Mouse (Mus musculus): ENCODE measurements at regions not wholly inside any gene's neighbourhood (a gene's known extent, or its start where the extent isn't known, plus 50 kb on each side); places are given as distances from the start of the nearest gene placed in this dataset.

- Histone ChIP-seq H3K36me3 (no peaks in the 10 kb centered on the region), H3K27me3 (ENCODE audit: low read depth, poor library complexity, severe bottlenecking) (no peaks in the 10 kb centered on the region), H3K4me3 (no peak overlapping the region), H3K4me1 (peaks cover 9% of the 10 kb centered on the region; the same call in 1 of the 2 replicates), H3K27ac (replicated peaks) (no peak overlapping the region), H3K9me3 (replicated peaks) (no peaks in the 10 kb centered on the region)
- 93% methylated on average over 1 of the region's 1 CpGs for whole genome bisulfite sequencing
- no peak for DNase-seq (ENCODE audit: low spot score)
These were observed 544.0 kb upstream of the Jag1 start for GRCm38 (mm10) chr2:137660449-137660848.

DNA sequence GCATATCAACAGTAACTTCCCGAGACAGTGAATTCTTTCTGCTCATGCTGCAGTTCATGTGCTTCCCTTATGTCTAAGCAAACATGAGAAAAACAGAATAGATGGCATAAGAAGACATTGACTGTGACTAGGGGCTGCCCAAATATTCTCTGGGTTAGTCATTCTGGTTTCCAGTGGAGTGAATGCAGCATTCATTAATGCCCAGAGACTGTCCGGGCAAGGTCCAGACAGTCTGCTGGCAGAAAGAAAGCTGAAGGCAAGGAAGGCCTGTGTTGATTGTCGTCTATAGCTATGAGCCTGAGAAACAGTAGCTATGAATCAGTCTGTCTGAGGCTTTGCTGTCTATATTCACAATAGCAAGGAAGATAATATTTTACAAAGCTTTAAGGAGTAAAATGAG lies 537.9 kb upstream of the Jag1 start:
- no peak overlapping the region for H3K4me3 ChIP-seq
- no peak for DNase-seq (ENCODE audit: low spot score)
- H3K27me3 ChIP-seq (ENCODE audit: low read depth, poor library complexity, severe bottlenecking), result no peaks in the 10 kb centered on the region
- H3K4me1 ChIP-seq, result peaks cover 3% of the 10 kb centered on the region; the same call in 1 of the 2 replicates
- H3K36me3 ChIP-seq, result no peaks in the 10 kb centered on the region
- 93% methylated on average over 3 of the region's 3 CpGs for WGBS
- H3K9me3 ChIP-seq (replicated peaks), result no peaks in the 10 kb centered on the region
- no peak overlapping the region for H3K27ac ChIP-seq (replicated peaks)

DNA sequence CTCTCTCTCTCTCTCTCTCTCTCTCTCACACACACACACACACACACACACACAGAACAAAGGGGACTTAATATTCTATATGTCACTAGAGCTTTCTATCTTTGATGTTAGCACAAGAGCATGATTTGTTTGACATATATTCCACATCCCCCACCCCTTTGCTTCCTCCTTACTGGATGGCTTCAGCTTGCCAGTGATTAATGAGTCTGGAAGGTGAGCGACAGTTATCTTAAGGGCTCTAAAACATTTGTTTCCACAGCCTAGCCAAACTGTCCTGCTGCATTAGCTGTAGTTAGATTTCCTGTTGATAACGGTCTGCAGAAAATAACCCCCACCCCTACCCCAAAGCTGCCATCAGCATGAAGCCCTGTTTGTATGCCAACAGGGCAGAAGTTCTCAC lies 527.7 kb upstream of the Jag1 start:
- H3K36me3 ChIP-seq, result no peaks in the 10 kb centered on the region

GRCm38 (mm10) chr2:137643269-137644055 lies 527.0 kb upstream of the Jag1 start:
- Histone ChIP-seq H3K27ac (replicated peaks) (no peak overlapping the region), H3K9me3 (replicated peaks) (no peaks in the 10 kb centered on the region), H3K4me3 (no peak overlapping the region), H3K4me1 (no peaks in the 10 kb centered on the region), H3K27me3 (ENCODE audit: low read depth, poor library complexity, severe bottlenecking) (no peaks in the 10 kb centered on the region), H3K36me3 (no peaks in the 10 kb centered on the region)
- 79% methylated on average over 10 of the region's 10 CpGs for WGBS
- no peak for DNase-seq (ENCODE audit: low spot score)

More for the DNA sequence above, 527.7 kb upstream of the Jag1 start:
- Histone ChIP-seq H3K9me3 (replicated peaks) (no peaks in the 10 kb centered on the region), H3K4me3 (no peak overlapping the region), H3K27ac (replicated peaks) (no peak overlapping the region), H3K27me3 (ENCODE audit: low read depth, poor library complexity, severe bottlenecking) (no peaks in the 10 kb centered on the region), H3K4me1 (no peaks in the 10 kb centered on the region)
- 72% methylated on average over 2 of the region's 2 CpGs for WGBS
- DNase-seq (ENCODE audit: low spot score), result no peak

- Histone ChIP-seq H3K27ac (replicated peaks) (no peak overlapping the region), H3K4me1 (no peaks in the 10 kb centered on the region), H3K9me3 (replicated peaks) (no peaks in the 10 kb centered on the region), H3K36me3 (no peaks in the 10 kb centered on the region), H3K4me3 (no peak overlapping the region), H3K27me3 (ENCODE audit: low read depth, poor library complexity, severe bottlenecking) (no peaks in the 10 kb centered on the region)
- DNase-seq (ENCODE audit: low spot score), result no peak
- 77% methylated on average over 4 of the region's 4 CpGs for WGBS
These were observed 518.7 kb upstream of the Jag1 start for GRCm38 (mm10) chr2:137635019-137635621.

DNA sequence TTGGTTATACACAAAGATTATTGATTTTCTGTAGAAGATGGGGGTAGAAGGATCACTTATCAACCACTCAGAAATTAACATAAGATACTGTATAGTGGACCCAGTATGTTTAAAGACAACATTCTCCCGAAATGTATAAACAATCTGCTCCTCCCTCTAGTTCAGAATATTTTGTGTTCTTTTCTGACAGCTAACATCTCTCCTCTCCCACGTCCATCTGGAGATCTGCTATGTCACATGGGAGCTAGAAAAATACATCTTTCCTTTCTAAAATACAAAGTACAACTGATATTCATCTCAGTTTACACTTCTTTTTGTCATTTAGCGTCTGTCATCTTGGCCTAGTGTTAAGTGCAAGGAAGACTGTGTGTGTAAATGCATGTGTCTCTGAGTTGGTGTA lies 500.2 kb upstream of the Jag1 start:
- no peak for DNase-seq (ENCODE audit: low spot score)
- Histone ChIP-seq H3K4me3 (no peak overlapping the region), H3K36me3 (no peaks in the 10 kb centered on the region), H3K27ac (replicated peaks) (no peak overlapping the region), H3K27me3 (ENCODE audit: low read depth, poor library complexity, severe bottlenecking) (no peaks in the 10 kb centered on the region), H3K9me3 (replicated peaks) (no peaks in the 10 kb centered on the region), H3K4me1 (no peaks in the 10 kb centered on the region)
- 87% methylated on average over 3 of the region's 3 CpGs for WGBS

GRCm38 (mm10) chr2:137613791-137614190 lies 497.3 kb upstream of the Jag1 start:
- no peak for DNase-seq (ENCODE audit: low spot score)
- no peaks in the 10 kb centered on the region for H3K27me3 ChIP-seq (ENCODE audit: low read depth, poor library complexity, severe bottlenecking)
- no peaks in the 10 kb centered on the region for H3K36me3 ChIP-seq
- 96% methylated on average over 2 of the region's 2 CpGs for WGBS
- H3K4me3 ChIP-seq, result no peak overlapping the region
- H3K27ac ChIP-seq (replicated peaks), result no peak overlapping the region
- no peaks in the 10 kb centered on the region for H3K9me3 ChIP-seq (replicated peaks)
- no peaks in the 10 kb centered on the region for H3K4me1 ChIP-seq

DNA sequence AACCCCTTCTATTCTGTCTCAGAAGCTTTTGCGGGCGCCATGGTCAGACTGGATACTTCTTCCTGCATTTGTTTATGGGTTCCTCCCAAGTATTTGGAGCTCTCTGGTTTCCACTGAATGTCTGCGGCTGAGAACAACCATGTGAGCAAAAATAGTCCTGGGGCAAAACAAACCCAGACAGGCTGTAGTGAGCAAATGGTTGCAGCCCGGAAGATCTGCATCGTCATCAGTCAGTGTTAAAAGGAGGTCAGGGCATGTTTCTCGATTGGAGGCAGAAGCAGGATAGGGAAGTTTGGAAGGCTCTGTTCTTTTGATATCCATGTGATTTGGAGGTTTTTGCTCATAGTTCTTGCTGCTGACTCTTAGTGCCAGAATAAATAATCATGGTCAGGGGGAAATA lies 492.1 kb upstream of the Jag1 start:
- Histone ChIP-seq H3K4me1 (no peaks in the 10 kb centered on the region), H3K9me3 (replicated peaks) (no peaks in the 10 kb centered on the region), H3K36me3 (no peaks in the 10 kb centered on the region), H3K4me3 (no peak overlapping the region), H3K27ac (replicated peaks) (no peak overlapping the region), H3K27me3 (ENCODE audit: low read depth, poor library complexity, severe bottlenecking) (no peaks in the 10 kb centered on the region)
- 77% methylated on average over 6 of the region's 6 CpGs for WGBS
- DNase-seq (ENCODE audit: low spot score), result no peak

DNA sequence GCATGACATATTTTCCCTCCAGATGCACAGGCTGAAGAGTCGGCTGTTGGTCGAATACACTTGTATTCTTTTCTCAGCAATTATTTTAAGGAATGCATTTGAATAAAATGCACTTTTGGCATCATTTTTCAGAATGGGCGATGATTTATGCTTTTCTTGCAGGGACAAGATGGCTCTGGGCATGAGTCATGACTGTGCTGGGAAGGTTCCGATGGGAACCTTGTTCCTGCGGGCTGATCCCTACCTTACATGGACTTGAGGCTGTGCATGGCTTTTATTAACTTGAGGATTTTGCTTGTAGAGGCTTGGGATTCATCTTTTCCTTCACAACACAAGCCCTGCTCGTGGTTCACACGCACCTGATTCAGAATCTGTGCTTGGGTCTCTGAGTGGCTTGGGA lies 481.7 kb upstream of the Jag1 start:
- DNase-seq (ENCODE audit: low spot score), result no peak
- no peak overlapping the region for H3K4me3 ChIP-seq
- H3K4me1 ChIP-seq, result no peaks in the 10 kb centered on the region
- no peak overlapping the region for H3K27ac ChIP-seq (replicated peaks)
- whole genome bisulfite sequencing, result 90% methylated on average over 7 of the region's 7 CpGs
- no peaks in the 10 kb centered on the region for H3K9me3 ChIP-seq (replicated peaks)
- H3K36me3 ChIP-seq, result no peaks in the 10 kb centered on the region
- H3K27me3 ChIP-seq (ENCODE audit: low read depth, poor library complexity, severe bottlenecking), result no peaks in the 10 kb centered on the region

GRCm38 (mm10) chr2:137594509-137594908 lies 478.1 kb upstream of the Jag1 start:
- Histone ChIP-seq H3K27ac (replicated peaks) (no peak overlapping the region), H3K36me3 (no peaks in the 10 kb centered on the region), H3K4me1 (no peaks in the 10 kb centered on the region), H3K4me3 (no peak overlapping the region), H3K9me3 (replicated peaks) (no peaks in the 10 kb centered on the region), H3K27me3 (ENCODE audit: low read depth, poor library complexity, severe bottlenecking) (no peaks in the 10 kb centered on the region)
- no peak for DNase-seq (ENCODE audit: low spot score)
- 91% methylated on average over 4 of the region's 4 CpGs for WGBS

DNA sequence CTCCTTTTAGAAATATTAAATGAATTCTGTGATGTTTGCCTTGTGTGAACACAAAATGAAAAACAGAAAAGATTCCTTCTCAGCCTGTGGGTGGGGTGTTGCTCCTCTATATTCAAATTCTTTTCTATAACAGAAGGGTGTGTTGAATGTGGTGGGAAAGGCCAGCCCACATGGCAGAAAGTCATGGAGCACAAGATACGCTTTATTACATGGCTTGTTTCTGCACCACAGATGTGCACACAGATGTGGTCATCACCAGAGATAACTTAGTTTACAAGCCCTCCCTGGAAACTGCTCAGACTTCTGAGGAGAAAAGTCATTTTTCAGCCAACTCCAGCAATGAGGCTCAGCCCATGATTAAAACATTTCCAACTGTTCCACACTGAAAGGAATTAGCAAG lies 475.1 kb upstream of the Jag1 start:
- no peak for DNase-seq (ENCODE audit: low spot score)
- Histone ChIP-seq H3K4me1 (no peaks in the 10 kb centered on the region), H3K27me3 (ENCODE audit: low read depth, poor library complexity, severe bottlenecking) (no peaks in the 10 kb centered on the region), H3K4me3 (no peak overlapping the region), H3K9me3 (replicated peaks) (no peaks in the 10 kb centered on the region), H3K27ac (replicated peaks) (no peak overlapping the region), H3K36me3 (no peaks in the 10 kb centered on the region)
- 94% methylated on average over 1 of the region's 1 CpGs for WGBS

DNA sequence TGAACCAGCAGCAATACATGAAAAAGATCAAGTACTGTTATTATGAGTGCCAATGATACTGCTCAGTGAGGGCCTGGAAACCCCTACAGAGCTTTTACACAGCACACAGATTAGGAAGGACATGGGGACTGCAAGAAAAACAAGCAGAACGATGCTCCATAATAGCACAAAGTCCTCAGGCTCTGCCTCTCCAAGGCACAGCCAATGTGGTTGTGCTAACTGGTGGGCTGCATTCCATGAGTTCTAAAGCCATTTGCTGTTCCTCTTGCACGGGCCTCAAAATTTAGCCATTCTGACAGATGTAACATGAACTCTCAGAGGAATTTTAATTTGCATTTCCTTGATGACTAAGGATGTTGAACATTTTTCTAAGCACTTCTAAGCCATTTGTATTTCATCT lies 465.0 kb upstream of the Jag1 start:
- H3K36me3 ChIP-seq, result no peaks in the 10 kb centered on the region
- DNase-seq (ENCODE audit: low spot score), result peak; percentile 12
- no peaks in the 10 kb centered on the region for H3K4me1 ChIP-seq
- H3K9me3 ChIP-seq (replicated peaks), result no peaks in the 10 kb centered on the region
- WGBS, result 57% methylated on average over 2 of the region's 2 CpGs
- H3K27ac ChIP-seq (replicated peaks), result no peak overlapping the region
- H3K4me3 ChIP-seq, result no peak overlapping the region
- H3K27me3 ChIP-seq (ENCODE audit: low read depth, poor library complexity, severe bottlenecking), result no peaks in the 10 kb centered on the region

DNA sequence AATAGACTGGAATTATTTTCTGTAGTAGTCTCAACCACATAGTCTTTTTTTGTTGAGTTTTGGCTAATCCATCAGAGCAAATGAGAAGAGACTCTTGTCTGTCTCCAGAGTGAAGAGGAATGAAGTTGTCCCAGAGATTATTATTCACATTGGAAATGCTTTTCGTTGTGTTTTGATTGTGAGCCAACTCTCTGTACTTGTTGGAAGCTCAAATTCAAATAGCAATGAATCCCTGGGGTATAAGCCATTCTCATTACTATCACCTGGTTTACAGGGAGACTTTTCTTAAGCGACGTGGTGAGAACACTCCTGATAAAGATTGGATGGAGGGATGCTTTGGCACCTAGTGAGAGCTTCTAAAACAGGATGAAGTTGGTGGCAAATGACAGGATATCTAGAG lies 459.3 kb upstream of the Jag1 start:
- no peaks in the 10 kb centered on the region for H3K27me3 ChIP-seq (ENCODE audit: low read depth, poor library complexity, severe bottlenecking)
- no peaks in the 10 kb centered on the region for H3K36me3 ChIP-seq
- H3K27ac ChIP-seq (replicated peaks), result no peak overlapping the region
- no peaks in the 10 kb centered on the region for H3K9me3 ChIP-seq (replicated peaks)
- H3K4me3 ChIP-seq, result no peak overlapping the region
- H3K4me1 ChIP-seq, result no peaks in the 10 kb centered on the region
- no peak for DNase-seq (ENCODE audit: low spot score)
- 83% methylated on average over 3 of the region's 3 CpGs for WGBS
